Mouse (Mus musculus) lung, postnatal 0 days (tissue): ENCODE results near the gene Armc5.

Experiments
- CTCF ChIP-seq: IDR thresholded peaks from 2 replicates; pipeline ENCODE4 v1.5.1; 2016; ENCODE audit warnings: antibody characterized with exemption, mild to moderate bottlenecking
- EP300 ChIP-seq: IDR thresholded peaks from 2 replicates; pipeline ENCODE4 v1.6.1; 2016; ENCODE audit warnings: antibody characterized with exemption, mild to moderate bottlenecking, control low read depth

- no peak for TF ChIP-seq CTCF
- no peak for TF ChIP-seq EP300
Observed at GRCm38 (mm10) chr7:128243921-128244320, 6.8 kb downstream of the Armc5 start.
